Mouse (Mus musculus) forebrain, embryonic 12.5 days (tissue): ENCODE measurements at regions not wholly inside any gene's neighbourhood (a gene's known extent, or its start where the extent isn't known, plus 50 kb on each side); places are given as distances from the start of the nearest gene placed in this dataset.

Source experiments
- ATAC-seq: fragments of 200-750 bp; cut with Nextera tagmentation; 2 replicates; pipeline ENCODE4 v1.8.0; 2017; ENCODE audit warnings: moderate TSS enrichment; ENCODE audit not compliant: low FRiP score
- H3K27ac ChIP-seq: fragments of 300-500 bp; sonication (generic); 2 replicates; pipeline ENCODE4 v1.5.1; 2016; ENCODE audit warnings: mild to moderate bottlenecking
- H3K27me3 ChIP-seq: fragments of 300-500 bp; sonication (generic); 2 replicates; pipeline ENCODE4 v1.6.1; 2016; ENCODE audit warnings: mild to moderate bottlenecking
- H3K36me3 ChIP-seq: fragments of 300-500 bp; sonication (generic); replicated peaks from 2 replicates; pipeline ENCODE4 v1.6.1; 2016; ENCODE audit warnings: mild to moderate bottlenecking
- H3K4me1 ChIP-seq: fragments of 300-500 bp; sonication (generic); 2 replicates; pipeline ENCODE4 v1.6.1; 2016
- H3K4me2 ChIP-seq: fragments of 300-500 bp; sonication (generic); 2 replicates; pipeline ENCODE4 v1.6.1; 2016; ENCODE audit warnings: mild to moderate bottlenecking, moderate library complexity
- H3K4me3 ChIP-seq: fragments of 300-500 bp; sonication (generic); replicated peaks from 2 replicates; pipeline ENCODE4 v1.5.1; 2016; ENCODE audit warnings: mild to moderate bottlenecking
- H3K9ac ChIP-seq: fragments of 300-500 bp; sonication (generic); 2 replicates; pipeline ENCODE4 v1.6.1; 2016; ENCODE audit warnings: mild to moderate bottlenecking
- H3K9me3 ChIP-seq: fragments of 300-500 bp; sonication (generic); 2 replicates; pipeline ENCODE4 v1.6.1; 2016
- WGBS: fragments of 180-500 bp; shearing (Covaris S2); methylation state at CpG from one replicate; pipeline ENCODE4 v1.1.7; 2016; 5-methylcytosine and 5-hydroxymethylcytosine counted together

GRCm38 (mm10) chr16:5829071-5829470 lies 56.1 kb upstream of the Rbfox1 start:
- Histone ChIP-seq H3K4me1 (no peaks in the 10 kb centered on the region), H3K9me3 (no peaks in the 10 kb centered on the region), H3K27ac (no peak overlapping the region), H3K9ac (no peak overlapping the region), H3K4me3 (no peak overlapping the region), H3K4me2 (no peak overlapping the region), H3K36me3 (no peaks in the 10 kb centered on the region), H3K27me3 (no peaks in the 10 kb centered on the region)
- 59% methylated on average over 9 of the region's 9 CpGs for WGBS
- ATAC-seq: no peak

- no peak overlapping the region for H3K27ac ChIP-seq
- ATAC-seq: no peak
- H3K4me3 ChIP-seq: no peak overlapping the region
- no peak overlapping the region for H3K9ac ChIP-seq
- H3K4me1 ChIP-seq: no peaks in the 10 kb centered on the region
- WGBS: 49% methylated on average over 1 of the region's 1 CpGs
- no peaks in the 10 kb centered on the region for H3K27me3 ChIP-seq
- no peaks in the 10 kb centered on the region for H3K36me3 ChIP-seq
- H3K4me2 ChIP-seq: no peak overlapping the region
- no peaks in the 10 kb centered on the region for H3K9me3 ChIP-seq
Observed at GRCm38 (mm10) chr16:5823316-5823715, 61.8 kb upstream of the Rbfox1 start.

GRCm38 (mm10) chr16:5817166-5817565 lies 68.0 kb upstream of the Rbfox1 start:
- H3K4me2 ChIP-seq: no peak overlapping the region
- H3K36me3 ChIP-seq: no peaks in the 10 kb centered on the region
- H3K27me3 ChIP-seq: no peaks in the 10 kb centered on the region
- no peak for ATAC-seq
- no peak overlapping the region for H3K27ac ChIP-seq
- H3K9me3 ChIP-seq: no peaks in the 10 kb centered on the region; the same call in 1 of the 2 replicates
- H3K4me3 ChIP-seq: no peak overlapping the region
- H3K4me1 ChIP-seq: peaks cover 11% of the 10 kb centered on the region
- 6% methylated on average over 3 of the region's 3 CpGs for WGBS
- no peak overlapping the region for H3K9ac ChIP-seq

DNA sequence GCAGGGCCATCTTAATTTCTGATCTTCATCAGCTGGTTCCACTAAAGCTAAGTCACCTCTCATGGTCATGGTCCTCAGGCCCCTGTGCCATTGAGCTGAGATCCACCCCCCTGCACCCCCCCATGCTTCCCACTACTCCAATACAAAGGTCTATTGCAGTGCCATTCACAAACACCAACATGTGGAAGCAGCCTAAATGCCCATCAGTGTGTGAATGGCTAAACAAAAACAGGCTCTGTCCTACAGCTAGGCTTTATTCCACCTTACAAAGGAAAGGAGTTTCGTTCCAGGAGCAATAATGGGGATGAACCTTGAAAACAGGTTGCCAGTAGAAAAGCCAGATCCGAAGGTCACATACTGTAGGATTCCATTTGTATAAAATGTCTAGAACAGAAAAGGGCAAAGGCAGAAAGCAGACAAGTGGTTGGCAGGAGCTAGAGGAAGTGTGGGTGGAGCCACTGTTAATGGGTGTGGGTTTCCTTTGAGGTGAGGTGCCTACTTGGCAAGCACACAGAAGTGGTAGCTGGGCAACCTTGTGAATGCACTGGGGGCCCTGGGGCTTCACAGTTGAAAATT lies 72.8 kb upstream of the Rbfox1 start:
- WGBS: 27% methylated on average over 2 of the region's 2 CpGs
- no peak for ATAC-seq

GRCm38 (mm10) chr16:5811654-5811992 lies 73.5 kb upstream of the Rbfox1 start:
- no peak overlapping the region for H3K9ac ChIP-seq
- no peak overlapping the region for H3K4me2 ChIP-seq
- no peak overlapping the region for H3K4me3 ChIP-seq
- peaks cover 7% of the 10 kb centered on the region; the same call in 1 of the 2 replicates for H3K27me3 ChIP-seq
- H3K36me3 ChIP-seq: no peaks in the 10 kb centered on the region
- peaks cover 19% of the 10 kb centered on the region for H3K4me1 ChIP-seq
- WGBS: 34% methylated on average over 2 of the region's 2 CpGs
- no peak overlapping the region for H3K27ac ChIP-seq
- peak; percentile 60; the same call in 1 of the 2 replicates for ATAC-seq
- no peaks in the 10 kb centered on the region; the same call in 1 of the 2 replicates for H3K9me3 ChIP-seq

More for the DNA sequence above, 72.8 kb upstream of the Rbfox1 start:
- H3K4me3 ChIP-seq: no peak overlapping the region
- peaks cover 7% of the 10 kb centered on the region; the same call in 1 of the 2 replicates for H3K27me3 ChIP-seq
- H3K36me3 ChIP-seq: no peaks in the 10 kb centered on the region
- H3K9me3 ChIP-seq: no peaks in the 10 kb centered on the region; the same call in 1 of the 2 replicates
- H3K9ac ChIP-seq: no peak overlapping the region
- H3K4me2 ChIP-seq: no peak overlapping the region
- no peak overlapping the region for H3K27ac ChIP-seq
- peaks cover 21% of the 10 kb centered on the region for H3K4me1 ChIP-seq

DNA sequence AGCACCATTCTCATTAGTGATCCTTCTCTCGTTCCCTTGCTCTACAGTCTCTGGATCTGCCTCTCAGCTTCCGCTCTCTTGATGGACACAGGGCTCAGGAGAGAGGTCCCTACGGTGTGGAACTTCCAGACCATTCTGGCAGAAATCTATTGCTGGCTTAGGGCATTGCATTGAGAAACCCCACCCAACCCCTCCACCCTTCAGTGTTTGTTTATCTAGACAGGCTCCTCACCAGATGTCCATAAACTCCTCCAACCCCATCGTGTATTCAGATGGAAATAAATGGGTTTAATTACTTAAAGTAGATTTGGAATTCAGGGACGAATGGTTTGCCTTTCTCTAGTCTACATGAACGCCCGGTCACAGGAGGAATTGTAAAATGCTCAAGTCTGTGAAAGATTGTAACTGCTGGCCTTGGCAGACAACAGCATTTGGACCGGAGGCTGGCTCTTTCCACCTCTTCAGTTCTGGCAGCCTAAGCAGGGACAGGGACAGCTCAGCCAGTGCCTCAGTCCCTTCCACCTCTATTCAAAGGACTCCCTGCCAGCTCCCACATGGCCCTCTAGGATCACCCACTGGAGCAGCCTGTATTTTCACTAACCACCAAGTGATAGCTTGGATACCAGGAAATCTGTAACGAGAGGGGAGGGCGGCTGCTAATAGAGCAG lies 74.0 kb upstream of the Rbfox1 start:
- Histone ChIP-seq H3K27ac (no peak overlapping the region), H3K9me3 (no peaks in the 10 kb centered on the region; the same call in 1 of the 2 replicates), H3K4me2 (no peak overlapping the region), H3K27me3 (peaks cover 7% of the 10 kb centered on the region; the same call in 1 of the 2 replicates), H3K9ac (no peak overlapping the region), H3K4me3 (no peak overlapping the region), H3K4me1 (peaks cover 19% of the 10 kb centered on the region), H3K36me3 (no peaks in the 10 kb centered on the region)
- ATAC-seq: peak; percentile 27; the same call in 1 of the 2 replicates
- WGBS: 47% methylated on average over 10 of the region's 10 CpGs

DNA sequence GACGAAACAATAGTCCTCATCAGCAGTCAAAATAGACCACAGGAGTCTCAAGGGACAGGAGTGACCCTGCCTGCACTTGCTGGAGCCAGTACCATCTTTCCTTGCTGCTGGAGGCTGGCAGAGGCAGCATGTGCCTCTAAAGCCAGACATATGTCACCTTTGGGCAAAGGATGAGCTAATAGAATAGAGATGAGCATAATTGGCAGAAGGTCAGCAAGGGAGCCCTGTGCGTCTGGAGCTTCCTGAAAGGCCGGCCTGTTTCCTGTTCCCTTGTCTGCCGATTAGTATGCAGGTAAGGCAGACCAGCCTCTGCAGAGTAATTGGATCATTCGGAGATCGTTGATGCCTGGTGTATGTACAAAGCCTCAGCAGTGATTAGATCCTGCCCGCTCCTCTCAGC lies 87.0 kb upstream of the Rbfox1 start:
- no peak overlapping the region for H3K4me3 ChIP-seq
- H3K27ac ChIP-seq: no peak overlapping the region; the same call in 1 of the 2 replicates
- no peaks in the 10 kb centered on the region for H3K9me3 ChIP-seq
- no peak overlapping the region for H3K9ac ChIP-seq
- ATAC-seq: no peak
- 45% methylated on average over 7 of the region's 7 CpGs for WGBS
- H3K4me2 ChIP-seq: no peak overlapping the region
- peaks cover 8% of the 10 kb centered on the region; the same call in 1 of the 2 replicates for H3K4me1 ChIP-seq
- H3K27me3 ChIP-seq: 0 out of 2 replicates have a peak, but pooled peaks cover 2% of the 10 kb centered on the region
- H3K36me3 ChIP-seq: no peaks in the 10 kb centered on the region

- Histone ChIP-seq H3K9me3 (no peaks in the 10 kb centered on the region), H3K4me1 (no peaks in the 10 kb centered on the region), H3K4me3 (no peak overlapping the region), H3K9ac (no peak overlapping the region), H3K36me3 (no peaks in the 10 kb centered on the region), H3K4me2 (no peak overlapping the region), H3K27me3 (no peaks in the 10 kb centered on the region), H3K27ac (no peak overlapping the region)
- ATAC-seq: no peak
- 49% methylated on average over 1 of the region's 1 CpGs for WGBS
Observed at GRCm38 (mm10) chr16:5792216-5792615, 92.9 kb upstream of the Rbfox1 start.

DNA sequence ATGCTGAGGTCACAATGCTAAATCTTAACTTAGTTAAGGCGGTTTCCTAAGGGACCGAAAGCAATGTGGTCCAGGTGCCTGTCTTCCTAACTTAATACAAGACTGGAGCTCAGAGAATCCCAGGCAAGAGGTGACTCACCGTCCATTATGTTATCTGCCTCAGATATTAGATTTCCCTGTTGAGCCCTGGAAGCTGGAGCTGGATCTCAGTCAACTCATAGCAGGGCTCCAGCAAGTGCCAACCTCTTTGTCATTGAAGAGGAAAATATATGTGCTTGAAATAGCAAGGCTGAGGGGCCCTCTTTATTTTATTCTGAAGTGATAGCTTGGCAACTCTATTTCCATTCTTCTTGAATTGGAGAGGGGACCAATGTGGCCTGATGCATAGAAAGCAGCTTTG lies 95.0 kb upstream of the Rbfox1 start:
- WGBS: 81% methylated on average over 3 of the region's 3 CpGs
- H3K4me1 ChIP-seq: no peaks in the 10 kb centered on the region
- no peaks in the 10 kb centered on the region for H3K9me3 ChIP-seq
- no peak overlapping the region for H3K4me2 ChIP-seq
- H3K27ac ChIP-seq: no peak overlapping the region
- no peaks in the 10 kb centered on the region for H3K27me3 ChIP-seq
- no peak overlapping the region for H3K4me3 ChIP-seq
- H3K36me3 ChIP-seq: no peaks in the 10 kb centered on the region
- ATAC-seq: no peak
- H3K9ac ChIP-seq: no peak overlapping the region

GRCm38 (mm10) chr16:5787206-5787605 lies 97.9 kb upstream of the Rbfox1 start:
- H3K4me2 ChIP-seq: no peak overlapping the region
- no peaks in the 10 kb centered on the region for H3K9me3 ChIP-seq
- no peak overlapping the region for H3K9ac ChIP-seq
- H3K36me3 ChIP-seq: no peaks in the 10 kb centered on the region
- no peak overlapping the region for H3K4me3 ChIP-seq
- no peak for ATAC-seq
- H3K27ac ChIP-seq: no peak overlapping the region
- no peaks in the 10 kb centered on the region for H3K4me1 ChIP-seq
- H3K27me3 ChIP-seq: no peaks in the 10 kb centered on the region

DNA sequence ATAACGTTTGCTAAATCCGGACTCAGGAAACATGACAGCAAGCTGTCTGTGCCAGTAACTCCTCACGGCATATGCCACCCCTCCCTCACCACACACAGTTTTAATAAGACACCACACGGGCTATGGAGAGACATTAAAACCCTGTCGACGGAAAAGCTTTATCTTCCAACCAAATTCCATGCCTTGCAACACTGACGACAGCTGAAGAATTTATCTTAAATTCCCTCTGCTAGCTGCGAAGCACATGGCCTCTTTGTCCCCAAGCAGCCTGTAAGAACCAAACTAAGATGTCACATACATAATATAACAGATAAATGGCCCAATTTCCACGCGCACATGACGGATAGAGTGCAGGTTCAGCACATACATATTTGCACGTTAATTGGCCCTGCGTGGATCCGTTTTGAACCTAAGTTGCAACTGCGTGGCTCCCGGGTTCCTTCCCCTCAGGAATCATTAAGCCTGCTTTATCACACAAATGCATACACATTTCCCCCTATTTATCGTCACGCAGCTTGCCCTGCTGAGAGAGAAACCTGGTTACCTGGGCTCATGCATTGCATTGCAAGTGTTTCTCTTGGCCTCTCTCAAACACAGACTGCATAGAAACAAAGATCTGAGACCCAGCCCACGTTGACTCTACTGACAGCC lies 118.3 kb upstream of the Rbfox1 start:
- no peaks in the 10 kb centered on the region for H3K4me1 ChIP-seq
- H3K4me3 ChIP-seq: no peak overlapping the region
- H3K27ac ChIP-seq: no peak overlapping the region
- no peaks in the 10 kb centered on the region for H3K36me3 ChIP-seq
- no peak overlapping the region for H3K9ac ChIP-seq
- H3K4me2 ChIP-seq: no peak overlapping the region
- 0 out of 2 replicates have a peak, but pooled peaks cover 3% of the 10 kb centered on the region for H3K27me3 ChIP-seq
- ATAC-seq: no peak
- WGBS: 79% methylated on average over 19 of the region's 19 CpGs
- H3K9me3 ChIP-seq: no peaks in the 10 kb centered on the region

DNA sequence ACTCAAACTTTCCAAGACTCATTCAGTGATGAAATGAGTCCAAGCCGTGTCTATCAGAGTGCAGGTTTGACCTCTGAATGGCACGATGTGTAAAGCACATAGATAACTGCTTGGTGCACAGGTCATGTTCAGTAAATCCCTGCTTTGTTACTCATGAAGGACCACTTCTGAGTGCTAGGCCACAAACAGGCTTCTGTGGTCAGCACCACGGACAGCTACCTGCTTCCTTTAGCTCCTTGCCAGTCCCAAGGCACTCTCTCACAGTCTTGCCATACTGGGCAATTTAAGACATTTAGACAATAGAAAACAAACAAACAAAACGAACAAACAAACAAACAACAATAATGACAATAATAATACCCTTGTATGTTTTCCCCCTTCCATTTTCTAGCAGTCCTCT lies 120.0 kb upstream of the Rbfox1 start:
- no peak overlapping the region for H3K9ac ChIP-seq
- no peak overlapping the region for H3K4me3 ChIP-seq
- no peak for ATAC-seq
- H3K4me1 ChIP-seq: no peaks in the 10 kb centered on the region
- H3K36me3 ChIP-seq: no peaks in the 10 kb centered on the region
- WGBS: 38% methylated on average over 4 of the region's 4 CpGs
- no peak overlapping the region for H3K27ac ChIP-seq
- 0 out of 2 replicates have a peak, but pooled peaks cover 3% of the 10 kb centered on the region for H3K27me3 ChIP-seq
- H3K9me3 ChIP-seq: no peaks in the 10 kb centered on the region
- no peak overlapping the region for H3K4me2 ChIP-seq
